Mouse (Mus musculus) MEL (cell line): ENCODE results near the gene 1600014C10Rik.

Experiments
- CTCF ChIP-seq, 3 experiments: IDR thresholded peaks in 2 of 3; conservative IDR thresholded peaks in 1 of 3; 2 replicates each; pipeline ENCODE4 v1.5.1; 2011 to 2012; ENCODE audit warnings: low read length in 3 of 3, low read depth in 2 of 3, mild to moderate bottlenecking in 2 of 3, improper control_type of control experiment in 1 of 3, inconsistent platforms in 1 of 3, mixed read lengths in 1 of 3, moderate library complexity in 1 of 3; ENCODE audit not compliant: control insufficient read depth in 1 of 3, insufficient read depth in 1 of 3, poor library complexity in 1 of 3, severe bottlenecking in 1 of 3
- EP300 ChIP-seq, 2 experiments: IDR thresholded peaks; 2 replicates each; pipeline ENCODE4 v1.6.1; 2011; ENCODE audit warnings: improper control_type of control experiment in 2 of 2, low read length in 2 of 2, low read depth in 1 of 2, mild to moderate bottlenecking in 1 of 2
- GABPA ChIP-seq: IDR thresholded peaks from 2 replicates; pipeline ENCODE4 v1.6.1; 2012; ENCODE audit warnings: low read depth, mild to moderate bottlenecking, inconsistent platforms, low read length, improper control_type of control experiment, moderate library complexity
- GATA1 ChIP-seq: IDR thresholded peaks from 2 replicates; pipeline ENCODE4 v1.6.1; 2011; ENCODE audit warnings: low read depth, low read length, improper control_type of control experiment
- MYC ChIP-seq: IDR thresholded peaks from 2 replicates; pipeline ENCODE4 v1.6.1; 2011; ENCODE audit warnings: low read depth, mild to moderate bottlenecking, low read length, improper control_type of control experiment, moderate library complexity
- NELFE ChIP-seq: IDR thresholded peaks from 2 replicates; pipeline ENCODE4 v1.6.1; 2011; ENCODE audit warnings: low read depth, low read length, improper control_type of control experiment
- SMC3 ChIP-seq: IDR thresholded peaks from 2 replicates; pipeline ENCODE4 v1.6.1; 2011; ENCODE audit warnings: low read depth, low read length, improper control_type of control experiment
- UBTF ChIP-seq: IDR thresholded peaks from 2 replicates; pipeline ENCODE4 v1.6.1; 2012; ENCODE audit warnings: low read depth, mild to moderate bottlenecking, inconsistent platforms, low read length, improper control_type of control experiment, moderate library complexity, borderline replicate concordance; ENCODE audit not compliant: insufficient read depth
- ZMIZ1 ChIP-seq: IDR thresholded peaks from 2 replicates; pipeline ENCODE4 v1.6.1; 2012; ENCODE audit warnings: low read depth, mild to moderate bottlenecking, inconsistent platforms, low read length, improper control_type of control experiment, moderate library complexity
- ZNF384 ChIP-seq: IDR thresholded peaks from 2 replicates; pipeline ENCODE4 v1.6.1; 2012; ENCODE audit warnings: low read depth, mild to moderate bottlenecking, inconsistent platforms, low read length, improper control_type of control experiment

GRCm38 (mm10) chr7:38190056-38190835 lies 7.2 kb downstream of the 1600014C10Rik start:
- TF ChIP-seq EP300 (IDR thresholded peaks at IDR 0.05; ENCODE audit: low read depth in 1 of 2, low read length in 2 of 2) (no peak), CTCF (IDR thresholded peaks at IDR 0.05 in 2 of 3, conservative IDR thresholded peaks at IDR 0.05 in 1 of 3; ENCODE audit: control insufficient read depth in 1 of 3, insufficient read depth in 1 of 3, low read depth in 2 of 3, low read length in 3 of 3, poor library complexity in 1 of 3, severe bottlenecking in 1 of 3) (peak; percentile 8 to 61 (median 34); a peak in 4 of 6 replicates), ZMIZ1 (no peak), SMC3 (no peak), GATA1 (no peak), GABPA (no peak), UBTF (no peak), MYC (no peak), ZNF384 (no peak), NELFE (no peak)
